Mouse (Mus musculus): Measurements from ENCODE around the gene Fam214a. TPM values are rescaled to one million over a fixed set of nuclear protein-coding genes. Genes with fewer than 3 reads are reported as not detected.
"Not testable (repeated sequence)": the region's sequence is repeated elsewhere in the genome, so short reads cannot be mapped to it uniquely, and the experiment has no call there.

The Fam214a gene
- polyA plus RNA-seq, 1 experiment from 2014 or later, result 31.9 TPM

- Histone ChIP-seq H3K27me3 (no peaks in the 10 kb centered on the region), H3K4me2 (replicated peaks) (peak overlapping the region; percentile 52), H3K27ac (replicated peaks) (peak overlapping the region; percentile 94), H3K4me3 (no peak overlapping the region), H3K36me3 (no peaks in the 10 kb centered on the region), H3K9ac (replicated peaks) (no peak overlapping the region; the same call in 1 of the 2 replicates), H3K9me3 (no peaks in the 10 kb centered on the region), H3K4me1 (peaks cover 36% of the 10 kb centered on the region)
- 1% methylated on average over 11 of the region's 11 CpGs for WGBS
- peak; percentile 9; the same call in 1 of the 2 replicates for ATAC-seq (ENCODE audit: low FRiP score, low read depth)
Measured at GRCm38 (mm10) chr9:74974758-74975157, 22.1 kb downstream of the Fam214a start.

GRCm38 (mm10) chr9:74975416-74975815 lies 22.7 kb downstream of the Fam214a start:
- peak overlapping the region; percentile 94 for H3K27ac ChIP-seq (replicated peaks)
- H3K9ac ChIP-seq (replicated peaks), result peak overlapping the region; percentile 50; the same call in 1 of the 2 replicates
- peak overlapping the region; percentile 40 for H3K4me3 ChIP-seq
- WGBS, result 18% methylated on average over 7 of the region's 7 CpGs
- ATAC-seq (ENCODE audit: low FRiP score, low read depth), result peak; percentile 23
- H3K36me3 ChIP-seq, result no peaks in the 10 kb centered on the region
- no peaks in the 10 kb centered on the region for H3K9me3 ChIP-seq
- peaks cover 35% of the 10 kb centered on the region for H3K4me1 ChIP-seq
- H3K27me3 ChIP-seq, result no peaks in the 10 kb centered on the region
- H3K4me2 ChIP-seq (replicated peaks), result peak overlapping the region; percentile 52

- peak overlapping the region; percentile 94 for H3K27ac ChIP-seq (replicated peaks)
- H3K36me3 ChIP-seq, result no peaks in the 10 kb centered on the region
- no peaks in the 10 kb centered on the region for H3K9me3 ChIP-seq
- under 1% methylated on average over 23 of the region's 23 CpGs for WGBS
- H3K27me3 ChIP-seq, result no peaks in the 10 kb centered on the region
- H3K4me2 ChIP-seq (replicated peaks), result peak overlapping the region; percentile 52
- H3K4me1 ChIP-seq, result peaks cover 35% of the 10 kb centered on the region
- peak overlapping the region; percentile 40 for H3K4me3 ChIP-seq
- peak; percentile 98 for ATAC-seq (ENCODE audit: low FRiP score, low read depth)
- H3K9ac ChIP-seq (replicated peaks), result peak overlapping the region; percentile 50
Measured at GRCm38 (mm10) chr9:74975911-74976563, 23.4 kb downstream of the Fam214a start.

DNA sequence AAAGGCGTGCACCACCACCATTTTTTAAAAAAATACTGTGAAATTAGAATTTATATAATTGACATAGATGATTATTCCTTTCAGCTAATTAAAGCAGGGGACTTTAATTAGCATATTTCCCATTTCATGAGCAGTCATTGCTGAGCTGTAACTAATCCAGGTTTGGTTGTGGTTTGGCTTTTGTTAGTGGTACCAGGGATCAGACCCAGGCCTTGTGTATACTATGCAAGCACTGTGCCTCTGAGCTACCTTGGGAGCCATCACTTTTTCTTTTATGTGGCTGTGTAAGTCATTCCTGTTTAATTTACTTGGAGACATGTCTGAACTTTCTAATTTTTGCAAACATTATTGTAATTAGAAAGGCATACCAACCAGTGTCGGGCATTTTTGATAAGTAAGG lies 24.6 kb downstream of the Fam214a start:
- peak overlapping the region; percentile 52 for H3K4me2 ChIP-seq (replicated peaks)
- ATAC-seq (ENCODE audit: low FRiP score, low read depth), result no peak
- peak overlapping the region; percentile 94 for H3K27ac ChIP-seq (replicated peaks)
- H3K27me3 ChIP-seq, result no peaks in the 10 kb centered on the region
- H3K4me3 ChIP-seq, result peak overlapping the region; percentile 40; the same call in 1 of the 2 replicates
- WGBS, result 86% methylated on average over 2 of the region's 2 CpGs
- H3K9me3 ChIP-seq, result no peaks in the 10 kb centered on the region
- peak overlapping the region; percentile 50; the same call in 1 of the 2 replicates for H3K9ac ChIP-seq (replicated peaks)
- H3K4me1 ChIP-seq, result peaks cover 35% of the 10 kb centered on the region
- no peaks in the 10 kb centered on the region for H3K36me3 ChIP-seq

DNA sequence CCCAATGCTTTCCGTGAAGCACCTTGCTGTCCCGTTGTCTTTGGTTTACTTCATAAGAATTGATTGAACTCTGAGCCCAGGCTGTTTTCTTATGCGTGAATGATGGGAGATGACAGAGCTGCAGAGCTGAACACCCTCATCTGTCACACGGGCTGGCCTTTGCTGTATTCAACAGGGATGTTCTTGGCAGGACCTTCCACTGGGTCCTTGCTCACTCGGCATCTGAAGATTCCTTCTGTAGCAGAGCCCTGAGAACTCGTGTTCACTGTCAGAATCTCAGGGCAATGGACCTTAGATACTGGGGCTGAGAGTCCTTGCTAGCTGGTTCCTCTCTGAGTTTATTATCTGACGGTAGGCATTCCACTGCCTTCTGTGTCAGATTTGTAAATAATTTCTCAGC lies 25.3 kb downstream of the Fam214a start:
- Histone ChIP-seq H3K9ac (replicated peaks) (no peak overlapping the region; the same call in 1 of the 2 replicates), H3K27ac (replicated peaks) (no peak overlapping the region)
- WGBS, result 62% methylated on average over 7 of the region's 7 CpGs

DNA sequence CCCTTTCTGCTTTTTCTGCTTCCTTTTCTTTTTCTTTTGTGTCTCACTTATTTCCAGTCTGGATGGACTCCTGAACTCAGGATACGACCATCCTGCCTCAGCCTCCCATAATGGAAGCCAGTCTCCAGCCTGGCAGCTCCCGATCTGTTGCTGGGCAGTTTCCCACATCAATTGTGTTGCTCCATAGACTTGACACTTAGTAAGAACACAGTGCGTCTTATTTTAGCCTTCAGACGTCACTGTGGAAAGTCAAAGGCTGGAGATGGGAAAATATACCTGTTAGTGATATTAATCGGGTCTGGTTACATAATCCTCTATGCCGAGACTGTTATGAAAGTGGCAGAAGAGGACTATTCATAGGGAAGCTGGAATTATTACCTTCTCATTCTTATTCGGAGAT lies 26.2 kb downstream of the Fam214a start:
- 86% methylated on average over 7 of the region's 7 CpGs for WGBS
- Histone ChIP-seq H3K4me2 (replicated peaks) (no peak overlapping the region), H3K9ac (replicated peaks) (no peak overlapping the region), H3K36me3 (no peaks in the 10 kb centered on the region), H3K4me1 (peaks cover 33% of the 10 kb centered on the region), H3K4me3 (no peak overlapping the region), H3K9me3 (no peaks in the 10 kb centered on the region), H3K27ac (replicated peaks) (no peak overlapping the region), H3K27me3 (no peaks in the 10 kb centered on the region)
- ATAC-seq (ENCODE audit: low FRiP score, low read depth), result no peak

More for the DNA sequence above, 25.3 kb downstream of the Fam214a start:
- Histone ChIP-seq H3K27me3 (no peaks in the 10 kb centered on the region), H3K9me3 (no peaks in the 10 kb centered on the region), H3K4me3 (peak overlapping the region; percentile 40; the same call in 1 of the 2 replicates), H3K4me1 (peaks cover 35% of the 10 kb centered on the region), H3K4me2 (replicated peaks) (peak overlapping the region; percentile 52), H3K36me3 (no peaks in the 10 kb centered on the region)
- ATAC-seq (ENCODE audit: low FRiP score, low read depth), result no peak

DNA sequence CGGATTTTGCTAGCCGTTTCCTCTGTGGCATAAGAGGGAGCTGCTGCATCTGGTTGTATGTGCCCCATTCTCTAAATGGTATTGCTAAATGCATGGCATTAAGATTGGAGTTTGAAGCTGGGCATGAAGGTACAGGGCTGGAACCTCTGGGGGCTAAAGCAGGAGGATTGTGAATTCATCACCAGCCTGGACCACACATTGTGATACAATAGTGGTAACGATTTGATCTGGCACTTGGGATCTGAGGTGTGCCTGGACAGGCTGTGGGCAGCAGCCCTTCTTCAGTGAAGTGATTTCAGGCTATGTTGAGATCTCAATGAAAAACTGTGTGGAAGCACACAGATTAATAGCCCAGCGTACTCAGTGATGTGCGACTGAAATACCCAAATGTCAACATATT lies 26.7 kb downstream of the Fam214a start:
- WGBS, result 86% methylated on average over 5 of the region's 5 CpGs
- H3K4me2 ChIP-seq (replicated peaks), result no peak overlapping the region
- no peak overlapping the region for H3K9ac ChIP-seq (replicated peaks)
- ATAC-seq (ENCODE audit: low FRiP score, low read depth), result no peak
- H3K27me3 ChIP-seq, result no peaks in the 10 kb centered on the region
- H3K4me1 ChIP-seq, result peaks cover 30% of the 10 kb centered on the region
- H3K27ac ChIP-seq (replicated peaks), result no peak overlapping the region
- H3K4me3 ChIP-seq, result no peak overlapping the region
- H3K36me3 ChIP-seq, result no peaks in the 10 kb centered on the region
- H3K9me3 ChIP-seq, result no peaks in the 10 kb centered on the region

GRCm38 (mm10) chr9:74979866-74980265 lies 27.2 kb downstream of the Fam214a start:
- Histone ChIP-seq H3K4me3 (no peak overlapping the region), H3K9me3 (no peaks in the 10 kb centered on the region), H3K27ac (replicated peaks) (no peak overlapping the region), H3K4me2 (replicated peaks) (no peak overlapping the region), H3K4me1 (peaks cover 25% of the 10 kb centered on the region), H3K9ac (replicated peaks) (no peak overlapping the region), H3K36me3 (no peaks in the 10 kb centered on the region), H3K27me3 (no peaks in the 10 kb centered on the region)
- WGBS, result 68% methylated on average over 1 of the region's 1 CpGs
- no peak for ATAC-seq (ENCODE audit: low FRiP score, low read depth)

DNA sequence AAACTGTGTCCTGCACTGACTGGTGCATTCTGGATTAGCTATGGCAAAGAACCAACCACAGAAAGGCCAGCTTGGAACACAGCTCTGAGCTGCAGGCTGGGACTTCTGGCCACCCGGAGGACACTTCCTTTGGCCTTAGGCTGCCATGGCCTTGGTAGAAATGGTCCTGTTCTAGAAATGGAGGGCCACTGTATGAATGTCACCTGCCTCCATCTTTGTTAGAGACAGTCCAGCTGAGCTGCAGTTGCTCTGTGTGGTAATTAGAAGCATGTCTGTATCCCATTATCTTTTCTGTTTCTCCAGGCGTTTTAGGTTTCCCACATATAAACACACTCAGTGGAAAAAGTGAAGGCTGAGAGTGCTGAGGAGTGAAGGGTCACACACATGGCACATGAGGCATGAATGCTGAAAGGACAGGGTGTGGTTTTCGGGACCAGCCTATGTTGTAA lies 29.0 kb downstream of the Fam214a start:
- Histone ChIP-seq H3K4me1 (peaks cover 15% of the 10 kb centered on the region), H3K4me2 (replicated peaks) (no peak overlapping the region), H3K9ac (replicated peaks) (no peak overlapping the region), H3K27me3 (no peaks in the 10 kb centered on the region), H3K9me3 (no peaks in the 10 kb centered on the region), H3K4me3 (no peak overlapping the region), H3K27ac (replicated peaks) (0 out of 2 replicates have a peak overlapping the region, but pooled peaks have one; percentile 0), H3K36me3 (no peaks in the 10 kb centered on the region)
- ATAC-seq (ENCODE audit: low FRiP score, low read depth), result no peak
- 79% methylated on average over 3 of the region's 3 CpGs for WGBS

DNA sequence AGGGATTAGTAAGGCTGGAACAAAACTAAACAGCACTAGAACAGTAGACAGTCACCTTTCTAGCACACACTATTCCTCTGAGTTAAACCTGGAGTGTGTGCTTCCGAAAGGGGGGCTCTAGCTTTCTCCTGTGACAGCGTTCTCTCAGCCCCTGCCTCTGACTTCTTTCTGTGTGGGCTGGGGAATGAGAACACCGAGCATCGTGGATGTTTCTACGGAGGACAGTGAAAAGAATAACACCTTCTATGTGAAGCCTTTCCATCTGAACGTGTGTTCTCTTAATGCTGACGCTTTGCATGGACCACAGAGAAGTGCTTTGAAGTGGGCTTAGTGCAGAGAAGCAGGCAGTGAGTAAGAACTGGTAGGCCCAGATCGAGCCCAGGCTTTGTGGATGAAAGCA lies 29.5 kb downstream of the Fam214a start:
- Histone ChIP-seq H3K36me3 (no peaks in the 10 kb centered on the region), H3K4me2 (replicated peaks) (no peak overlapping the region), H3K4me1 (peaks cover 15% of the 10 kb centered on the region), H3K27ac (replicated peaks) (no peak overlapping the region), H3K9ac (replicated peaks) (no peak overlapping the region), H3K9me3 (no peaks in the 10 kb centered on the region), H3K4me3 (no peak overlapping the region), H3K27me3 (no peaks in the 10 kb centered on the region)
- no peak for ATAC-seq (ENCODE audit: low FRiP score, low read depth)
- 78% methylated on average over 8 of the region's 8 CpGs for WGBS

- not testable (repeated sequence) for ATAC-seq (ENCODE audit: low FRiP score, low read depth)
- WGBS, result 90% methylated on average over 1 of the region's 1 CpGs
Measured at GRCm38 (mm10) chr9:74982722-74983121, 30.0 kb downstream of the Fam214a start.

DNA sequence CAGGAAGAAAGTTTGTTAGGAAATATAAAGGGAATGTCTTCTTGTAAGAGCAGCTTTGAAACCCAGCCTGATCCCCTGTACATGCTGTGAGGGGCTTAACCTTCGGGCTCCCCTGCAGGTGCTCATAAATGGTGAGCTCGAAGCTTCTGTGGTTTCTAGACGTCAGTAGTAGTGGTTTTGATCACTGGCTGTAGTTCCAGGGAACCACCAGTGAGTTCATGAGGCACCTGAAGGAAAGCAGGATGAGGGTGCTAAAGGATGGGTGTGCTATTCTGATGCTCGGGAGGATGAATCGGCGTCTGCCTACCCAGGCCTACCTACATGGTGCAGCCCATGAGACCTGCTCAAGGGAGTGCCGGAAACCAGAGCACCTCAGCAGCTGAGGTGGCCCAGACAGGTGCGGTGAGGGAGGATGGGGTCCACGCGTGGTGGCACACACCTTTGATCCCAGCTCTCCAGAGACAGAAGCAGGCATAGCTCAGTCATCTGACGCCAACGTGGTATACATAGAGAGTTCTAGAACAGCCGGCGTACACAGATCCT lies 32.6 kb downstream of the Fam214a start:
- H3K27me3 ChIP-seq, result no peaks in the 10 kb centered on the region
- H3K9me3 ChIP-seq, result no peaks in the 10 kb centered on the region
- H3K4me3 ChIP-seq, result no peak overlapping the region
- no peak overlapping the region for H3K9ac ChIP-seq (replicated peaks)
- H3K36me3 ChIP-seq, result no peaks in the 10 kb centered on the region
- H3K27ac ChIP-seq (replicated peaks), result no peak overlapping the region
- H3K4me1 ChIP-seq, result no peaks in the 10 kb centered on the region; the same call in none of the 2 replicates
- 83% methylated on average over 14 of the region's 14 CpGs for WGBS
- no peak overlapping the region for H3K4me2 ChIP-seq (replicated peaks)
- no peak for ATAC-seq (ENCODE audit: low FRiP score, low read depth)

More at GRCm38 (mm10) chr9:74982722-74983121, 30.0 kb downstream of the Fam214a start:
- H3K9ac ChIP-seq (replicated peaks); H3K4me1 ChIP-seq; H3K4me3 ChIP-seq; H3K27ac ChIP-seq (replicated peaks); H3K4me2 ChIP-seq (replicated peaks); H3K27me3 ChIP-seq; H3K9me3 ChIP-seq; H3K36me3 ChIP-seq: not testable (repeated sequence)
